ENCODE assay signal across 8 mouse cellular contexts in genomic region chr7:143068882-143069591, GRCm38 (mm10). TPM values are rescaled to one million over a fixed set of nuclear protein-coding genes. Genes with fewer than 3 reads are reported as not detected.
DNase-seq lines count a peak whose midpoint lies in the region; ATAC-seq lines count a peak whose summit lies in the region.

Tssc4 (plus strand) TSS chr7:143069249.

- H3K9me3 ChIP-seq in hindbrain, embryonic 15.5 days: no peaks in the 10 kb centered on the region

- H3K4me3 ChIP-seq in hindbrain, embryonic 15.5 days: peak within 1 kb of the TSS; percentile 90

- no peaks in the 10 kb centered on the region for H3K27me3 ChIP-seq in hindbrain, embryonic 15.5 days

- peak within 1 kb of the TSS; percentile 98 for H3K4me2 ChIP-seq in hindbrain, embryonic 15.5 days

- H3K9ac ChIP-seq in hindbrain, embryonic 15.5 days: peak within 1 kb of the TSS; percentile 87

- peak; percentile 99 for DNase-seq in T-cell, adult 2 months (ENCODE audit: low spot score)
- peak; percentile 97 for DNase-seq in cerebellum, postnatal 36 days
- peak; percentile 98 to 99 for DNase-seq in frontal cortex, postnatal 36 days (ENCODE audit: low spot score in 2 of 2)
- peak; percentile 99 for DNase-seq in left cerebral cortex, adult 11 months (ENCODE audit: low spot score)
- peak; percentile 98 to 99 for DNase-seq in lung, postnatal 4 days
- DNase-seq in retina, postnatal 7 days (ENCODE audit: low read depth, low spot score): peak; percentile 100
- peak; percentile 81 for DNase-seq in urinary bladder, adult 2 months (ENCODE audit: low spot score)

- peak within 1 kb of the TSS; percentile 97 for H3K27ac ChIP-seq in hindbrain, embryonic 15.5 days (replicated peaks)

- H3K4me1 ChIP-seq in hindbrain, embryonic 15.5 days (replicated peaks): peaks cover 29% of the 10 kb centered on the region

- under 1% methylated on average over 51 of the region's 51 CpGs for WGBS in hindbrain, embryonic 15.5 days

- H3K36me3 ChIP-seq in hindbrain, embryonic 15.5 days: peaks cover 38% of the 10 kb centered on the region

- ATAC-seq in hindbrain, embryonic 15.5 days (ENCODE audit: low FRiP score, low read depth): peak; percentile 98

RNA-seq across cellular contexts. Expression of gene Tssc4, which starts in this region (rescaled TPM):
- polyA plus RNA-seq in hindbrain, embryonic 15.5 days (2015; fragmentation: Nextera tagmentation; extraction: Ambion mirVana): 94.1 and 99.2 TPM in 2 replicates
- polyA plus RNA-seq in urinary bladder, adult 2 months (2012; rRNA removed): 44.7 and 57.5 TPM in 2 replicates

Comparison
In these comparisons a context has a peak if more than half of its experiments do, and no peak if none do; other contexts are left out.
1. Peak in every context shown above with its lines: DNase-seq, ATAC-seq, H3K4me3 ChIP-seq and H3K27ac ChIP-seq.